Mouse (Mus musculus) forebrain, postnatal 0 days (tissue): Measurements from ENCODE around the gene Rps26. TPM values are rescaled to one million over a fixed set of nuclear protein-coding genes. Genes with fewer than 3 reads are reported as not detected.
"Not testable (repeated sequence)": the region's sequence is repeated elsewhere in the genome, so short reads cannot be mapped to it uniquely, and the experiment has no call there.

Experiments used
- ATAC-seq: fragments of 200-750 bp; cut with Nextera tagmentation; 2 replicates; pipeline ENCODE4 v1.8.0; 2017; ENCODE audit warnings: mild to moderate bottlenecking, moderate library complexity
- DNase-seq: peaks from one replicate; pipeline ENCODE4 v3.0.0-alpha.2; 2015
- H3K27ac ChIP-seq: fragments of 300-500 bp; sonication (generic); 2 replicates; pipeline ENCODE4 v1.5.1; 2014; ENCODE audit warnings: low read depth, mild to moderate bottlenecking, antibody characterized with exemption, low read length, moderate library complexity, mixed read lengths
- H3K27me3 ChIP-seq: fragments of 300-500 bp; sonication (generic); 2 replicates; pipeline ENCODE4 v1.6.1; 2014; ENCODE audit warnings: mild to moderate bottlenecking, low read length, mixed read lengths; ENCODE audit not compliant: insufficient read depth
- H3K36me3 ChIP-seq: fragments of 300-500 bp; sonication (generic); 2 replicates; pipeline ENCODE4 v1.6.1; 2014; ENCODE audit warnings: mild to moderate bottlenecking, moderate library complexity; ENCODE audit not compliant: insufficient read depth
- H3K4me1 ChIP-seq: fragments of 300-500 bp; sonication (generic); 2 replicates; pipeline ENCODE4 v1.6.1; 2014; ENCODE audit warnings: antibody characterized with exemption; ENCODE audit not compliant: insufficient read depth
- H3K4me2 ChIP-seq: fragments of 300-500 bp; sonication (generic); 2 replicates; pipeline ENCODE4 v1.6.1; 2014; ENCODE audit warnings: low read depth, mild to moderate bottlenecking, moderate library complexity
- H3K4me3 ChIP-seq: fragments of 300-500 bp; sonication (generic); 2 replicates; pipeline ENCODE4 v1.5.1; 2014; ENCODE audit warnings: low read depth, low read length, mixed read lengths
- H3K9ac ChIP-seq: fragments of 300-500 bp; sonication (generic); 2 replicates; pipeline ENCODE4 v1.6.1; 2014; ENCODE audit warnings: mild to moderate bottlenecking
- H3K9me3 ChIP-seq: fragments of 300-500 bp; sonication (generic); 2 replicates; pipeline ENCODE4 v1.6.1; 2016; ENCODE audit warnings: low read length
- CTCF ChIP-seq: sonication (generic); IDR thresholded peaks from 2 replicates; pipeline ENCODE4 v1.5.1; 2016; ENCODE audit warnings: antibody characterized with exemption, control low read depth, low read depth
- WGBS: fragments of 180-500 bp; shearing (Covaris S2); extraction: QIAGEN DNeasy Blood & Tissue Kit; methylation state at CpG from one replicate; pipeline ENCODE4 v1.1.7; 2014; 5-methylcytosine and 5-hydroxymethylcytosine counted together
- polyA plus RNA-seq: library from polyadenylated mRNA; unstranded; fragments of >200 nt; fragmentation: Nextera tagmentation; extraction: Ambion mirVana; gene quantifications from 2 replicates; pipeline ENCODE4 v1.2.1, GENCODE M21; 2015
- total RNA-seq: library from RNA; depleted of rRNA; stranded (reverse); fragments of >200 nt; gene quantifications from 2 replicates; pipeline ENCODE4 v1.2.3, GENCODE M21; 2014

Rps26 gene
- total and polyA plus RNA-seq, 2 experiments from 2014 or later, result 436 to 1,363 TPM

- H3K27ac ChIP-seq, result no peak overlapping the region
- H3K36me3 ChIP-seq, result peaks cover 43% of the 10 kb centered on the region
- DNase-seq (no peak), ATAC-seq (no peak)
- no peaks in the 10 kb centered on the region for H3K9me3 ChIP-seq
- WGBS, result 94% methylated on average over 15 of the region's 15 CpGs
- no peaks in the 10 kb centered on the region for H3K27me3 ChIP-seq
- peaks cover 13% of the 10 kb centered on the region; the same call in 1 of the 2 replicates for H3K4me1 ChIP-seq
- H3K9ac ChIP-seq, result no peak overlapping the region
- no peak overlapping the region for H3K4me2 ChIP-seq
- no peak for TF ChIP-seq CTCF
- no peak overlapping the region for H3K4me3 ChIP-seq
Measured at GRCm38 (mm10) chr10:128640891-128641290, 14.3 kb upstream of the Rps26 start.

GRCm38 (mm10) chr10:128639999-128640398 is 13.5 kb upstream of the Rps26 start:
- no peak overlapping the region for H3K27ac ChIP-seq
- H3K4me1 ChIP-seq, result peaks cover 13% of the 10 kb centered on the region; the same call in 1 of the 2 replicates
- H3K4me3 ChIP-seq, result no peak overlapping the region
- 88% methylated on average over 14 of the region's 14 CpGs for WGBS
- H3K27me3 ChIP-seq, result no peaks in the 10 kb centered on the region
- ATAC-seq, result no peak
- no peak for TF ChIP-seq CTCF
- H3K9ac ChIP-seq, result no peak overlapping the region
- H3K9me3 ChIP-seq, result no peaks in the 10 kb centered on the region
- no peak for DNase-seq
- H3K36me3 ChIP-seq, result peaks cover 52% of the 10 kb centered on the region
- H3K4me2 ChIP-seq, result no peak overlapping the region

- no peak for ATAC-seq
- Histone ChIP-seq H3K27me3 (no peaks in the 10 kb centered on the region), H3K27ac (no peak overlapping the region), H3K4me3 (no peak overlapping the region), H3K36me3 (peaks cover 78% of the 10 kb centered on the region), H3K4me1 (no peaks in the 10 kb centered on the region), H3K9ac (no peak overlapping the region), H3K4me2 (no peak overlapping the region), H3K9me3 (no peaks in the 10 kb centered on the region)
- TF ChIP-seq CTCF, result no peak
- no peak for DNase-seq
- WGBS, result 12% methylated on average over 11 of the region's 11 CpGs
Measured at GRCm38 (mm10) chr10:128637011-128637410, 10.5 kb upstream of the Rps26 start.

GRCm38 (mm10) chr10:128636561-128636960 is 10.0 kb upstream of the Rps26 start:
- ATAC-seq, result no peak
- no peak overlapping the region for H3K9ac ChIP-seq
- H3K4me3 ChIP-seq, result no peak overlapping the region
- no peaks in the 10 kb centered on the region for H3K9me3 ChIP-seq
- peaks cover 78% of the 10 kb centered on the region for H3K36me3 ChIP-seq
- no peak for TF ChIP-seq CTCF
- H3K27ac ChIP-seq, result no peak overlapping the region
- DNase-seq, result no peak
- H3K27me3 ChIP-seq, result no peaks in the 10 kb centered on the region
- H3K4me2 ChIP-seq, result no peak overlapping the region
- WGBS, result 51% methylated on average over 6 of the region's 6 CpGs
- no peaks in the 10 kb centered on the region for H3K4me1 ChIP-seq

GRCm38 (mm10) chr10:128635697-128636096 is 9.2 kb upstream of the Rps26 start:
- Histone ChIP-seq H3K27me3 (no peaks in the 10 kb centered on the region), H3K27ac (no peak overlapping the region), H3K4me1 (no peaks in the 10 kb centered on the region), H3K4me3 (no peak overlapping the region), H3K9me3 (no peaks in the 10 kb centered on the region), H3K4me2 (no peak overlapping the region), H3K9ac (no peak overlapping the region), H3K36me3 (peaks cover 70% of the 10 kb centered on the region)
- WGBS, result 94% methylated on average over 13 of the region's 13 CpGs
- ATAC-seq (no peak), DNase-seq (no peak)
- TF ChIP-seq CTCF, result no peak

- no peaks in the 10 kb centered on the region for H3K9me3 ChIP-seq
- no peak overlapping the region for H3K27ac ChIP-seq
- no peaks in the 10 kb centered on the region for H3K27me3 ChIP-seq
- no peak overlapping the region for H3K4me2 ChIP-seq
- H3K36me3 ChIP-seq, result peaks cover 40% of the 10 kb centered on the region
- ATAC-seq (no peak), DNase-seq (no peak)
- H3K9ac ChIP-seq, result no peak overlapping the region
- H3K4me1 ChIP-seq, result no peaks in the 10 kb centered on the region
- no peak overlapping the region for H3K4me3 ChIP-seq
- no peak for TF ChIP-seq CTCF
- WGBS, result 21% methylated on average over 6 of the region's 6 CpGs
Measured at GRCm38 (mm10) chr10:128631571-128631970, 5.0 kb upstream of the Rps26 start.

GRCm38 (mm10) chr10:128630306-128630705 is 3.8 kb upstream of the Rps26 start:
- H3K4me1 ChIP-seq, H3K9me3 ChIP-seq, H3K4me2 ChIP-seq, DNase-seq, H3K9ac ChIP-seq, H3K27ac ChIP-seq, ATAC-seq, H3K27me3 ChIP-seq, H3K4me3 ChIP-seq: not testable (repeated sequence)
- H3K36me3 ChIP-seq, result peaks cover 29% of the 10 kb centered on the region
- WGBS, result 87% methylated on average over 5 of the region's 5 CpGs

GRCm38 (mm10) chr10:128629746-128630145 is 3.2 kb upstream of the Rps26 start:
- no peak overlapping the region for H3K9ac ChIP-seq
- no peak overlapping the region for H3K4me2 ChIP-seq
- no peak for TF ChIP-seq CTCF
- H3K4me1 ChIP-seq, result 0 out of 2 replicates have a peak, but pooled peaks cover 8% of the 10 kb centered on the region
- H3K36me3 ChIP-seq, result peaks cover 26% of the 10 kb centered on the region
- 79% methylated on average over 2 of the region's 2 CpGs for WGBS
- no peak overlapping the region for H3K4me3 ChIP-seq
- no peaks in the 10 kb centered on the region for H3K9me3 ChIP-seq
- ATAC-seq, result no peak
- no peaks in the 10 kb centered on the region for H3K27me3 ChIP-seq
- H3K27ac ChIP-seq, result no peak overlapping the region
- DNase-seq, result no peak
